Mouse (Mus musculus) embryo, embryonic 10.5 days (tissue): Measurements from ENCODE around the gene Abcf3.
A peak's percentile ranks its signal among the peaks of the same experiment; 100 is the strongest.

ENCODE experiments used
- DNase-seq: peaks from one replicate; pipeline ENCODE4 v3.0.0-alpha.2; 2015; ENCODE audit warnings: low spot score

Gene Abcf3

GRCm38 (mm10) chr16:20540438-20540837 is 7.9 kb upstream of the Abcf3 start:
- no peak for DNase-seq

- DNase-seq, result no peak
Measured at GRCm38 (mm10) chr16:20545696-20546095, 2.7 kb upstream of the Abcf3 start.

- no peak for DNase-seq
Measured at GRCm38 (mm10) chr16:20547423-20547822, 954 bp upstream of the Abcf3 start.

- DNase-seq, result no peak
Measured at GRCm38 (mm10) chr16:20549161-20549560, 784 bp downstream of the Abcf3 start.

- DNase-seq, result no peak
Measured at GRCm38 (mm10) chr16:20551691-20552090, 3.3 kb downstream of the Abcf3 start.

- DNase-seq, result no peak
Measured at GRCm38 (mm10) chr16:20552594-20552993, 4.2 kb downstream of the Abcf3 start.

GRCm38 (mm10) chr16:20555000-20555399 is 6.6 kb downstream of the Abcf3 start:
- no peak for DNase-seq

- no peak for DNase-seq
Measured at GRCm38 (mm10) chr16:20557381-20557780, 9.0 kb downstream of the Abcf3 start.

- DNase-seq, result no peak
Measured at GRCm38 (mm10) chr16:20565075-20565474, 16.7 kb downstream of the Abcf3 start.

GRCm38 (mm10) chr16:20589366-20589938 is 41.1 kb downstream of the Abcf3 start, which contains the start of gene Vwa5b2:
Vwa5b2 (plus strand) TSS chr16:20589471.
- peak; percentile 56 for DNase-seq

GRCm38 (mm10) chr16:20589939-20590679 is 41.7 kb downstream of the Abcf3 start:
- DNase-seq, result peak; percentile 41

- no peak for DNase-seq
Measured at GRCm38 (mm10) chr16:20590680-20591038, 42.3 kb downstream of the Abcf3 start.

GRCm38 (mm10) chr16:20591076-20591705 is 42.8 kb downstream of the Abcf3 start:
- peak; percentile 23 for DNase-seq

GRCm38 (mm10) chr16:20595060-20595673 is 46.8 kb downstream of the Abcf3 start:
- no peak for DNase-seq

GRCm38 (mm10) chr16:20595737-20596136 is 47.4 kb downstream of the Abcf3 start:
- no peak for DNase-seq

GRCm38 (mm10) chr16:20596687-20597441 is 48.5 kb downstream of the Abcf3 start:
- DNase-seq, result no peak

- no peak for DNase-seq
Measured at GRCm38 (mm10) chr16:20600511-20600910, 52.1 kb downstream of the Abcf3 start.

- no peak for DNase-seq
Measured at GRCm38 (mm10) chr16:20604705-20605104, 56.3 kb downstream of the Abcf3 start.

GRCm38 (mm10) chr16:20610501-20611356 is 62.4 kb downstream of the Abcf3 start:
- DNase-seq, result peak; percentile 93
